Mouse (Mus musculus): ENCODE data around the gene Kdm5c.
"Not testable (repeated sequence)": the region's sequence is repeated elsewhere in the genome, so short reads cannot be mapped to it uniquely, and the experiment has no call there.

Gene Kdm5c

GRCm38 (mm10) chrX:152287026-152287425, 54.2 kb downstream of the Kdm5c start:
- DNase-seq, result not testable (repeated sequence)

- no peak for DNase-seq
Observed at GRCm38 (mm10) chrX:152306224-152306623, 73.4 kb downstream of the Kdm5c start.

- no peak for DNase-seq
Observed at GRCm38 (mm10) chrX:152307371-152307770, 74.6 kb downstream of the Kdm5c start.

DNA sequence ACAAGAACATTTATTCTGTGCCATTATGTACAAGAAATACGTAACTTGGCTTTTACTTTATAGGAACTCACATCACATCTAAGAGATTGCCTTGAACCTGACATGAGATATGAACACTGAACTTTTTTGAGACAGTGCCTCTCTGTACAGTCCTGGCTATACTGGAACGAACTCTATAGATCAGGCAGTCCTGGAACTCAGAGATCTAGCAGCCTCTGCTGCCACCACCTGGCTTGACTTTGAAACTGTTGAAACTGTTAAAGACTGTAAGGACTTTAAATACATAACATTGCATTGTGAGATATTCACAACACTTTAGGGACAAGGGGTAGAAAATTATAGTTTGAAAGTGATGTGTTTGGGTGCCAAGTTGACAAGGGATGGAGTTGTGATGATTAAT, 75.1 kb downstream of the Kdm5c start:
- peak; percentile 29 to 52 for DNase-seq

GRCm38 (mm10) chrX:152320535-152320934, 87.7 kb downstream of the Kdm5c start:
- DNase-seq, result no peak

- DNase-seq, result no peak
Observed at GRCm38 (mm10) chrX:152322776-152323175, 90.0 kb downstream of the Kdm5c start.

DNA sequence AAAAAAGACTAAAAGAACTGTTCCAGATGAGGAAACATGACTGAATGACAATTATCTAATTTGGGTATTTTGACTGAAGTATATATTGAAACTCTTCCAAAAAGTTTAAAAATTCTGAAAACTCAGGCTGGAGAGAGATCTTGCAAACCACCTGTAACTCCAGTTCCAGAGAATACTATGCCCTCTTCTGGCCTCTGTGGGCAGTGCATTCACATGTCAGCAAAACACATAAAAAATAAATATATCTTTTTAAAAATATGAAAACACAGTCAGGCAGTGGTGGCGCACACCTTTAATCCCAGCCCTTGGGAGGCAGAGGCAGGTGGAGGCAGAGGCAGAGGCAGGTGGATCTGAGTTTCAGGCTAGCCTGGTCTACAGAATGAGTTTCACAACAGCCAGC, 90.8 kb downstream of the Kdm5c start:
- DNase-seq, result peak in 1 of 2 experiments; percentile 41

All from cerebellum, postnatal 10 days (tissue).